Comparison of ENCODE assay signal across 8 mouse cellular contexts in genomic region chr15:27795942-27796867, GRCm38 (mm10).
DNase-seq lines count a peak whose midpoint lies in the region; ATAC-seq lines count a peak whose summit lies in the region.

No protein-coding gene starts in this region.

- peaks cover 74% of the 10 kb centered on the region for H3K4me1 ChIP-seq in embryonic facial prominence, embryonic 10.5 days
- peaks cover 32% of the 10 kb centered on the region for H3K4me1 ChIP-seq in hindbrain, embryonic 12.5 days

- no peak overlapping the region for H3K4me3 ChIP-seq in embryonic facial prominence, embryonic 10.5 days
- no peak overlapping the region for H3K4me3 ChIP-seq in hindbrain, embryonic 12.5 days

- peak; percentile 31 for DNase-seq in kidney, adult 18-20 months
- DNase-seq in kidney, adult 11 months, result no peak
- DNase-seq in embryonic facial prominence, embryonic 10.5 days (ENCODE audit: low spot score), result no peak
- DNase-seq in left cerebral cortex, adult 8-10 months (ENCODE audit: low spot score in 2 of 2), result no peak
- no peak for DNase-seq in right cerebral cortex, postnatal 10 days (ENCODE audit: low spot score in 2 of 2)
- no peak for DNase-seq in cerebellum, adult 9-10 months

- H3K36me3 ChIP-seq in embryonic facial prominence, embryonic 10.5 days (replicated peaks), result peaks cover 49% of the 10 kb centered on the region
- peaks cover 19% of the 10 kb centered on the region for H3K36me3 ChIP-seq in hindbrain, embryonic 12.5 days

- peak overlapping the region; percentile 84 for H3K27ac ChIP-seq in embryonic facial prominence, embryonic 10.5 days (replicated peaks)
- peak overlapping the region; percentile 79 for H3K27ac ChIP-seq in hindbrain, embryonic 12.5 days

- H3K4me2 ChIP-seq in hindbrain, embryonic 12.5 days (replicated peaks), result no peak overlapping the region

- WGBS in embryonic facial prominence, embryonic 10.5 days, result 83% methylated on average over 22 of the region's 22 CpGs
- 83% methylated on average over 22 of the region's 22 CpGs for WGBS in hindbrain, embryonic 12.5 days

- ATAC-seq in hindbrain, embryonic 12.5 days (ENCODE audit: low FRiP score), result no peak
- peak; percentile 27; the same call in 1 of the 2 replicates for ATAC-seq in megakaryocyte progenitor cell, adult 5-6 weeks (replicated peaks; ENCODE audit: poor library complexity)

- no peaks in the 10 kb centered on the region for H3K27me3 ChIP-seq in embryonic facial prominence, embryonic 10.5 days (replicated peaks; ENCODE audit: low read depth, poor library complexity, severe bottlenecking)
- H3K27me3 ChIP-seq in hindbrain, embryonic 12.5 days, result no peaks in the 10 kb centered on the region

- H3K9me3 ChIP-seq in embryonic facial prominence, embryonic 10.5 days, result no peaks in the 10 kb centered on the region
- no peaks in the 10 kb centered on the region for H3K9me3 ChIP-seq in hindbrain, embryonic 12.5 days (replicated peaks)

- H3K9ac ChIP-seq in hindbrain, embryonic 12.5 days, result no peak overlapping the region
